33 mouse cellular contexts compared by ENCODE assay signal in the genomic region with DNA sequence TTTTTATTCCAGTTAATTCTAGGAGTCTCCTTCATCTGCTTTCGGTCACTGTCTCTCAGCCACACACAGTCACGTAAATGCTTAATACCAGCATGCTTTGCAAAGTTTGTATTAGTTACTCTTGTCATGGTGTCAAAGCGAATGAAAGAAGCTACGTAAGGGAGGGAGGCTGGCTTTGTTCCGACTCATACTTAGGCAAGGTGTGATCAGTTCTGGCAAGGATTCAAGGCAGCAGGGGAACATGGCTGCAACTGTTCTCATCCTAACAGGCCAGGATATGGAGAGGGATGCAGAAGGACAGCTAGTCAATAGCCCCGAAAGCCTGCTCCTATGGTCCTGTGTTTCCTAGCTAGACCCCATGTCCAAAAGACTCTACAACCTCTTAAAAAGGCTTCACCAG. TPM values are rescaled to one million over a fixed set of nuclear protein-coding genes. Genes with fewer than 3 reads are reported as not detected.
"Had no signal": no experiment of that assay in that cellular context is flagged by ENCODE, and none has a peak within 500 bp of the region (broad histone marks: within the 10 kb centered on the region; RNA-seq: fewer than 3 reads in every experiment).

No protein-coding gene starts in this region.

- H3K36me3 ChIP-seq: limb, embryonic 12.5 days; limb, embryonic 13.5 days; limb, embryonic 15.5 days; liver, embryonic 12.5 days; liver, embryonic 13.5 days; liver, embryonic 15.5 days; lung, embryonic 15.5 days; midbrain, embryonic 12.5 days; midbrain, embryonic 15.5 days; neural tube, embryonic 12.5 days had no signal

- H3K9me3 ChIP-seq: limb, embryonic 10.5 days; limb, embryonic 13.5 days; limb, embryonic 15.5 days; liver, embryonic 12.5 days; liver, embryonic 13.5 days; liver, embryonic 15.5 days; lung, embryonic 15.5 days; megakaryocyte, embryonic 14.5 days; midbrain, embryonic 12.5 days; midbrain, embryonic 13.5 days; midbrain, embryonic 15.5 days; neural tube, embryonic 12.5 days; neural tube, embryonic 13.5 days had no signal

- H3K27ac ChIP-seq: limb, embryonic 10.5 days; limb, embryonic 12.5 days; limb, embryonic 13.5 days; limb, embryonic 15.5 days; liver, embryonic 12.5 days; liver, embryonic 13.5 days; liver, embryonic 14.5 days; liver, embryonic 15.5 days; lung, embryonic 15.5 days; macrophage; midbrain, embryonic 12.5 days; midbrain, embryonic 13.5 days; midbrain, embryonic 15.5 days; neural tube, embryonic 12.5 days; neural tube, embryonic 13.5 days had no signal

- DNase-seq: left cerebral cortex, postnatal 4 days; liver; liver, embryonic 13.5 days; liver, postnatal 0 days; lung, adult 18-20 months; lung, adult 2 months; lung, embryonic 14.5 days; lung, postnatal 10 days; lung, postnatal 14 days; lung, postnatal 36 days; lung, postnatal 4 days; midbrain, embryonic 14.5 days had no signal

- H3K4me2 ChIP-seq: limb, embryonic 12.5 days; limb, embryonic 13.5 days; limb, embryonic 15.5 days; liver, embryonic 11.5 days; liver, embryonic 12.5 days; liver, embryonic 13.5 days; liver, embryonic 15.5 days; lung, embryonic 14.5 days; lung, embryonic 15.5 days; midbrain, embryonic 11.5 days; midbrain, embryonic 12.5 days; midbrain, embryonic 13.5 days; midbrain, embryonic 15.5 days; neural tube, embryonic 12.5 days; neural tube, embryonic 13.5 days had no signal

- H3K27me3 ChIP-seq: limb, embryonic 12.5 days; limb, embryonic 13.5 days; limb, embryonic 15.5 days; liver, embryonic 12.5 days; liver, embryonic 13.5 days; liver, embryonic 15.5 days; lung, embryonic 15.5 days; midbrain, embryonic 12.5 days; midbrain, embryonic 13.5 days; midbrain, embryonic 15.5 days; neural tube, embryonic 12.5 days; neural tube, embryonic 13.5 days had no signal

- H3K9ac ChIP-seq: limb, embryonic 12.5 days; limb, embryonic 13.5 days; limb, embryonic 15.5 days; liver, embryonic 12.5 days; liver, embryonic 13.5 days; liver, embryonic 14.5 days; liver, embryonic 15.5 days; liver, postnatal 0 days; lung, embryonic 14.5 days; lung, embryonic 15.5 days; midbrain, embryonic 12.5 days; midbrain, embryonic 13.5 days; midbrain, embryonic 15.5 days; neural tube, embryonic 12.5 days; neural tube, embryonic 13.5 days had no signal

- H3K4me1 ChIP-seq: limb, embryonic 10.5 days; limb, embryonic 15.5 days; liver, embryonic 12.5 days; liver, embryonic 13.5 days; liver, embryonic 15.5 days; lung, embryonic 15.5 days; megakaryocyte, embryonic 14.5 days; midbrain, embryonic 12.5 days; midbrain, embryonic 13.5 days; midbrain, embryonic 15.5 days; neural tube, embryonic 12.5 days; neural tube, embryonic 13.5 days had no signal

- ATAC-seq: liver, embryonic 12.5 days; liver, postnatal 0 days; lung, postnatal 0 days; midbrain, embryonic 13.5 days; midbrain, embryonic 15.5 days; midbrain, embryonic 16.5 days had no signal

- H3K4me3 ChIP-seq: limb, embryonic 10.5 days; limb, embryonic 12.5 days; limb, embryonic 13.5 days; limb, embryonic 15.5 days; liver, embryonic 12.5 days; liver, embryonic 13.5 days; liver, embryonic 15.5 days; lung, embryonic 15.5 days; megakaryocyte, embryonic 14.5 days; midbrain, embryonic 12.5 days; midbrain, embryonic 13.5 days; midbrain, embryonic 15.5 days; myocyte; neural tube, embryonic 12.5 days; neural tube, embryonic 13.5 days had no signal

RNA-seq across cellular contexts. Expression of a gene that starts 39.0 kb away (rescaled TPM):
- total RNA-seq: megakaryocyte-erythroid progenitor cell, adult 5-6 weeks had no signal
